Mouse (Mus musculus): ENCODE measurements at regions not wholly inside any gene's neighbourhood (a gene's known extent, or its start where the extent isn't known, plus 50 kb on each side); places are given as distances from the start of the nearest gene placed in this dataset.

DNA sequence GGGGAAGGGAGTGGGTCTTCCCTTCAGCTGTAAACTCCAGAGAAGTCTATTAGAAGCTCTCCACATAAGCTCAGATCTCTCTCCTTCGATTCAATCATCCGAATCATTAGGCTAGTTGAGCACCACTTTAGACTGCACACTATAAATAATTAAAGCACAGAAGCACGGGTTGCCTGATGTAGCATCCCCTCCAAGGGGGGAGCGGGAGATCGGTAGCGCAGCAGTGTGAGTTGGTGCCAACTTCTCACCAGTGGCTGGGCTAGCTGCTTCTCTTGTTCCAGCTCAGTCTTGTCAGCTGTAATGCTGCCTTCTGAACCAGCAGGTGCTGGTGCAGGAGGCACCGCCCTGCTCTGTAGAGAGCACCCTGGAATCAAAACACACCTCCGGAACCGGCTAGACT, 78.6 kb downstream of the A830031A19Rik start:
- no peak for DNase-seq

DNA sequence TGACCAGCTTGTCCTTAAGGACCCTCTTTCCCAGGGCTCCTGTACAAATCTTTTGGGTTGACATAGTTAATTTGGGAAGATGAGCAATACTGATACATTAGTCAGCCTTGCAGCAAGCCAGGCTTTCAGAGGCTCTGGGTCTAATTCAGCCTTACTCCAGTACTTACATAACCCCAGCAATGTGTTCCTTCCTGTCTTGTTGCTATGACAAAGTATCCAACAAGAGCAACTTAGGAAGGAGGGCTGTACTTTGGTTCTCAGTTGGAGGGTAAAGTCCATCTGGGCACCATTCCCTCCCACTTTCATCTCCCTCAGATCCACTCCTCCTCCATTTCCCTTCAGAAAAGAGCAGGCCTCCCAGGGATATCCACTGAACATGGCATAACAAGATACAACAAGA, 80.7 kb downstream of the A830031A19Rik start:
- DNase-seq: no peak

DNA sequence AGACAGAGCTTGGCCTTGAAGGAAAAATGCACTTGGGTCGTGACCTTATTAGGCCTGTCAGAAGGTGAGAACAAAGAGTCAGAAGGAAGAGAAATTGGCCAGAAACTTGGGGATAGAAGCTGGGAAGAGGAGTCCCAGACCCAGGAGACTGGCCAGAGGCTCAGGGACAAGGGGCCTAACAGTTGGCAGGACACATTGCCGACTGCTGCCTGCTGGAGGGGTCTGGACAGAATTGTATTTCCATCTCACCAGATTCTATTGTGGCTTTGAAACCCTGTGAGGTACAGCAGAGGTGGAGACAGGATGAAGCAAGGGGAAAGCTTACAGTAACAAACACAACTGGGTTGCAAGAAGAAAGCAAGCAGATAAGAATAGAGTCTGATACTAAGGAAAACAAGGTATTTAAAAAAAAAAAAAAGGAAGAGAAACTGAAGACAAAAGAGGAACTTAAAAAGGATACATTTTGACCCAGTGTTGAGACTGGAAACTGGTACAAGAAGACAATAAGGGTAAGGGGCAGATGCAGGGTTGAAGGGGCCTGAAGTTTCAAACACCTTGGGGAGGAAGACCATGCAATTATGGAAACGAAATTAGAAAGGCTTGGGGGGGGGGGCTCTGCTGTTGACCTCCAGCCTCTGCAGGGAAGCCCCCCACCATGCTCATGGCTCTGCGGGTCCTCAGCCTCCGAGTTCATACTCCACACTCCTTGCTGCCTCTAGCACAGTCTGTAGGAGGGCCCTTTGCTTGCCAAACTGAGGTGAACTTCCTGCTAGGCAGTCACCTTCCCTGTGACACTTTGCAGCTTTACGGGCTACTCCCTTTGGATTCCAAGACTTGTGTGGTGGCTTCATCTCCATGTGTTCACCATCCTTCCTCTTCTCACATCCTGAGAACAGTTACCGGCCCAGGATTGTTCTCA, 87.1 kb downstream of the A830031A19Rik start:
- DNase-seq: no peak

DNA sequence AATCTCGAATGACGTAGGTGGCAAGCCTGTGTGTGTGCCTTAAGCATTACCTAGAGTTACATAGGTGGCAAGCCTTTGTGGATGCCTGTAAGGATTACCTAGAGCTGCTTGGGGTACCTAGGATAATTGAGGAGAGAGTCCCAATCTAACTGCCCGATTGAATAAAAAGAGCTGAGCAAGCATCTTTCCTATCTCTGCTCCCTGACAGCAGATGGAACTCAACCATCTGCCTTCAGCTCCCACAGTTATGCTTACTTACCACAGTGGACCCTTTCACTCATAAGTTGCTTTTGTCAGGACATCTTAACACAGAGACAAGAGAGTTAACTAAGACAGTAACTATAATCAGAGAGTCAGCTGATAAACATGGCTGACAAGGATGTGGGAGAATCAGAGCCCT, 89.6 kb downstream of the A830031A19Rik start:
- DNase-seq: no peak

DNA sequence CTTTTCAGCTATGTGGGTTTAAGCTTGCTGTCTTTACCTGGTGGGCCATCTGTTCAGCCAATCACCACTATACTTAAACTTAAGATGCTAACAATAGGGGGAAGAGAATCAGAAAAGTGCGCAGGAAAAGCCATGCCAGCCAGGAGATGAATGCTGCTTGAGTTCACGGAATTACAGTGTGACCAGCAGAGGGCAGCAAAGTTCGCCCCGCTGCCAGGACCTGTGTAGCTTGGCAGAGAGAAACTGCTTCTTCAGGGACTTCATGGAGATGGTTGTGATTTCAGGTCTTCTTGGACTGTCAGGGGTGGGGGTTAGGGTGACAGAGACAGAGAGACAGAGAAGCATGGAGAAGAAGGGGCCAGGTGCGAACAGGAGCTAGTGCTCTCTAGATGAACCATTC, 84.3 kb upstream of the Papolg start:
- DNase-seq: peak; percentile 65

- DNase-seq: no peak
Measured at GRCm38 (mm10) chr11:23978300-23978699, 83.2 kb upstream of the Papolg start.

- no peak for DNase-seq
Measured at GRCm38 (mm10) chr11:23977096-23977495, 82.0 kb upstream of the Papolg start.

GRCm38 (mm10) chr11:23954323-23954722, 59.3 kb upstream of the Papolg start:
- DNase-seq: no peak

DNA sequence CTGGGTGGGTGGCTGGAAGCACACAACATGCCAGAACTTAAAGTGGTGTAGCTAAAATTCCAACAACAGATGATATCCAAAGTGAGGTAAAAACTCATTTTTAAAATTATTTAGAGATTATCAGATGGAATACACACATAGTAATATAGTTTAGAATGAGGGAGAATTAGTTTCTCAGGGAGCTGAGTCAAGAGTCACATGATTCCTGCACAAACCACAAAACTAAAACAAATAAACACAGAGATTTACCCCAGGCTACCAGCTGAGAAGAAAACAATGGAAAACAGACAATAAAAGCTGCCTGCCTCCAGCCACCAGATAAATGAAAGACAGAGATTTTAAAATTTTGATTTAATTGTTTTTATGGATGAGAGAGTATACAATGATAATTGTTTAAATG, 50.9 kb upstream of the Papolg start:
- DNase-seq: no peak
